Mouse (Mus musculus) liver, adult 2 months (tissue): ENCODE measurements around the gene Tssk3.

Source experiments
- CTCF ChIP-seq: fragments of 200-500 bp; IDR thresholded peaks from 2 replicates; pipeline ENCODE4 v1.5.1; 2011; ENCODE audit warnings: low read depth, low read length, control low read depth
- POLR2A ChIP-seq: fragments of 200-500 bp; IDR thresholded peaks from 2 replicates; pipeline ENCODE4 v1.6.1; 2011; ENCODE audit warnings: low read length, control low read depth; ENCODE audit not compliant: insufficient read depth; ENCODE audit errors: extremely low read depth

DNA sequence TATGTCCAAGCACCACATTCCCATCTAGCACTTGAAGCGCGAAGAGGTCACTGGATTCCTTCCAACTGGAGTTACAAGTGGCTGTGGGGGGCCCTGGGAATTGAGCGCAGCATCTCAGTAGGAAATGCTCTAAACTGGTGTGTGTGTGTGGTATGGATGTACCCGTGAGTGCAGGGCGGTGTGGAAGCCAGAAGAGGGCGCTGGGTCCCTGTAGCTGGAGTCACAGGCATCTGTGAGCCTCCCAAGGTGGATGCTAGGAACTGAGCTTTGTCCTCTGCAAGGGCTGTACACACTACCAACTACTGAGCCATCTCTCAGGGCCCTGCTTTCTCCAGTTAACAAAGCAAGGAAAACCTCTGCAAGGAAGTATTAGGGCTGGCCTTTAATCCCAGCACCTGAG is 49.2 kb upstream of the Tssk3 start:
- TF ChIP-seq CTCF (peak; percentile 79), POLR2A (no peak)
